Mouse (Mus musculus) thymus, adult 18-20 months (tissue): ENCODE measurements around the gene Pnrc2.

Experiments used
- DNase-seq, 2 experiments: peaks; one replicate each; pipeline ENCODE4 v3.0.0; 2022; ENCODE audit warnings: mixed read lengths in 2 of 2

Gene Pnrc2

DNA sequence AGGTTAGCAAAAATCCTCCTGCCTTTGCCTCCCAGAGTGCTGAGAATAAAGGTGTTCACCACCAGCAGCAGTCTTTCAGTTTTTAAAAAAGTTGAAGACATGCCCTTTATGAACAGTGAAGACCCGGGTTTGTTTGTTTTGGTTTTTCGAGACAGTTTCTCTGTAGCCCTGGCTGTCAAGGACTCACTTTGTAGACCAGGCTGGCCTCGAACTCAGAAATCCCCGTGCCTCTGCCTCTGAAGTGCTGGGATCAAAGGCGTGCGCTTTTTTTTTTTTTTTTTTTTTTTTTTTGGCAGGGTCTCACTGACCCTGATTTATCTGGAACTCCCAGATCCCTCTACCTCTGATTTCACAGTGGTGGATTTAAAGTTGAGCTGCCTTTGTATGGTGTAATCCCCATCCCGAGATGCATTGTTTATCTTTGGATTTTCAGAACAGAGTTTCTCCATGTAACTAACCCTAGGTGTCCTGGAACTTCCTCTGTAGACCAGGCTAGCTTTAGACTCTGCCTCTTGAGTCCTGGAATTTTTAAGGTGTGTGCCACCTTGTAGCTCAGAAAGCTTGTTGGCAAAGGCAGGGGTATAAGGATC is 16.0 kb downstream of the Pnrc2 start:
- no peak for DNase-seq

DNA sequence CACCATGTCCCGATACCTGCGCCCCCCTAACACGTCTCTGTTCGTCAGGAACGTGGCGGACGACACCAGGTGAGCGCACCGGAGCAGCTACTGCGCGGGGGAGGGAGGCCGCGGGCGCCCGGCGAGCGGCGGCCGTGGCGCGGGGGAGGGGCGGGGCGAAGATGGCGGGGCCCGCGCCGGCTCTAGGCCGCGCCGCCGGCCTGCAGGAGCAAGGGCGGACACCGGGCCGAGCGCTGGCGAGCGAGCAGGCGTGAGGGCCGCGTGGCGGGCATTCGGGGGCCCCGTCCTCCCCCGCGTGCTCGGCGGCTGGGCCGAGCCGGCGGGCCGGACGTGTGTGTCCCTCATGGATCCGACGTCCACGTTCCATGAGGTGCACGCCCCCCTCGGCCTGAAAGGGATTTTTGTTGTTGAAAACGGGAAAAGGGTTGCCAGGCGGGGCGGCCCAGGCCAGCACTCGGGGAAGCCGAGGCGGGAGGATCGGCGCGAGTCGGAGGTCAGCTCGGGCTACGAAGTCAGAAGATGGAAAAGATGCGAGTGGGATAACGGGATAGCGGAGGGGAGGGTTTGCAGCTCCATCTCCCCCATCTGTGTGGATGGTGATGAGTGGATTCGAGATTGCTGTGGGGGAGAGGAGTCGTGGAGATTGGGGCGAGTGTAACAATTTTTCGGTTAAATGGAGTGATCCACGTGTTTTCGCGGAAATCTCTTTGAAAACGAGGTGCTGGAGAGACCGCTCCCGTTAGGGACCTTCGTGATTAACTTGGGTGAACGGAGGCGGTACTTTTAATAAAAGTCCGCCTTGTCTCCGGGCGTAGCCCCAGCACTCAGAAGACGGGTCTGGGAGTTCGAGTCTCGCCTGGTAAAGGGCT is 17.2 kb downstream of the Pnrc2 start:
- DNase-seq, result peak; percentile 40 to 55

DNA sequence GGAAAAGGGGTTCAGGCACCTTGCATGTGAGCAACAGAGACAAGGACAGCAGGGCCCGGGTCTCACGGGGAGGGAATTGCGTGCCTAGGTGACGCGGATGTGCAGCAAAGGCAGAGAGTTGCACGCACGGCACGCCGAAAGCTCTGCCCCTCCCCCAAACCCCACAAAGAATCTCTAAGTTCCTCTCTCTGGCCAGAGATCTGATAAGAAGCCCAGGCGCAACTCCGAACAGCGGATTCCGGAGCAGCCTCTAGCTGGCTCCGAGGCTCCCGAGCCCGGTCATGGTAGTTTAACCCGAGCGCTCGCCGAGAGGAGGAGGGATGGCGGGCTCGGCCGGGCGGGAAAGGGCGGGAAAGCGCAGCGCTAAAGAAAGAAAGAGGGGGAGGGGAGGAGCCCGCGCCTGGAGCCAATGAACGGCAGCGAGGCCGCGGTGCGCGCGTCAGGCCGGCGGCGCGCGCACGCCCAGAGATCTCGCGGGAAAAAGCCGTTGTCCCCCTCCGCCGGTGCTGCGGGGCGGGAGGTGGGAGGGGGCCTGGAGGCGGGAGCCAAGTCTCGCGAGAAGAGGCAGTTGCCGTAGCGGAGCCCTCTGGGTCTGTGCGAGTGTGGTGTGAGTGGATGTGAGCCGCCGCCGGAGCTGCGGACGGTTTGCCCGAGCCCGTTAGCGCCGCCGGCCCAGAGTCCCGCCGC is 18.0 kb downstream of the Pnrc2 start, which contains the start of gene Srsf10:
Gene Srsf10 (plus strand): TSS at position 212 of the 687 bp plus-strand sequence.
- peak; percentile 94 to 95 for DNase-seq

DNA sequence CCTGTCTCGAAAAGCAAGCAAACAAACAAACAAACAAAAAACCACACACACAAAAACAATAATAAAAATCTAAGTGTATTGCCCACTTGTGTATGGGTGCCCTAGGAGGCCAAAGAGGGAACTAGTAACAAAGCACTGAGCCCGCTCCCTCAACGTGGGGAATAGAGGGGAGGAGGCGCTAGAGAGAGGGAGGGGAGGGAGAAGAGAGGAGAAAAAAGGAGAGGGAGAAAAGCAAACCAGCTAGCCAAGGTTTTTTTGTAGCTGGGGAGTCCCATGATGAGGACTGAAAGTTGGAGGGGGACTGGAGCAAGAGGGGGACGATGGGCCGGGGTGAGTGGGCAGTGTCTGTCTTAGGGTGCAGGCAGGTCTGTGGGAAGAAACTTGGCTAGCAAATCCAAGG is 18.6 kb downstream of the Pnrc2 start:
- peak in 1 of 2 experiments; percentile 36 for DNase-seq

DNA sequence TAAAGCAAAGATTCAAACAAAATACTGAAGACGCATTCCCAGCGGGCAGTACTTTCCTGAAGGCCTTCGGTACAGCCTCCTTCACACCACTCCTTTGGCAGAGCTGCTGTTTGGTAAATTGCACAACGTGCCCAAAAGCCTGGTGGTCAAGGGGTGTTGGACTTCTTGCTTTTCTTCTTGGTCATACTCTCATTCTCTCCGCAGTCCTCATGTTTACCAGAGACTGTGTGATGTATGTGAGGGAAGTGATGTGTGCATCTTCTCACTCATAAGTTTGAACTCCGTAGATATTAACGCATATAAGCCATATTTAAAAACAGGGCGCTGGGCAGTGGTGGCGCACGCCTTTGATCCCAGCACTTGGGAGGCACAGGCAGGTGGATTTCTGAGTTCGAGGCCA is 19.0 kb downstream of the Pnrc2 start:
- DNase-seq, result no peak

DNA sequence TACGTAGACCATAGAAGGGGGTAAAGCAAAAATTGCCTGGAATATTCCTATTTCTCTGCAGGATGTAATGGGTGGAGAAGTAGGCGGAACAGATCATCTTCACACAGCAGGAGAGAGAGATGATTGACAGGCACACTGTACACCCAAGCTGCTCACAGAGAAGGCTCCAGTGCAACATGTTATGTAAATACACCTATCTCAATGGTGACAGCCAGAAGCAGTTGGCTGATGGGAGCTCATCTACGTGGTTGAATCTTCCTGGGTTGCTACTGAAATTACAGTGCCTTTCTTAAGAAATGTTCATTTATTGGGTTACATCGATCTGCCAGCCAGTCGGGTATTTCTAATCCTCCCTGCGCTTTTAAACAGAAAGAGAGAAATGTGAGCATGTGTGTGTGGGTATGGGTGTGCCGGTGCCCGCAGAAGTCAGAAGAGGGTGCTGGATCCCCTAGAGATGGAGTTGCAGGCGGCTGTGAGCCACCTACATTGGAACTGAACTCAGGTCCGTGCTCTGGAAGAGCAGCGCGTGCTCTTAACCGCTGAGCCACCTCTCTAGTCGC is 19.6 kb downstream of the Pnrc2 start:
- no peak for DNase-seq

DNA sequence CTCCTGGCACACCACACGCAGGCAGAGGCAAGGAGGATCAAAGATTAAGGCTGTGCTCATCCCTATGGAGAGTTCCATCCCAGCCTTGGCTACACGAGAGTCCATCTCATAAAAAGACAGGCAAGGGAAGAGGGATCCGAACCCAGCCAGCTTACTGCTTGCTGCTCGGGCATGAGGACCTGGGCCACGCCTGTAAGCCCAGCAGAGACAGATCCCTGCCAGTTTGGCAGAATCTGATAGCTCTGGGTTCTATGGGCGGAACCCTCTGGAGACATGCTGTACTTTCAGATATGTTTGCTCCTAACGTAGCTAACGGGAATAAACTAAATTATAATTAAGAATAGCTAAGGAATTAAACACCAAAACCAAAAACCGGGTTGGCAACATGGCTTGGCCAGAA is 21.7 kb downstream of the Pnrc2 start:
- DNase-seq, result no peak

DNA sequence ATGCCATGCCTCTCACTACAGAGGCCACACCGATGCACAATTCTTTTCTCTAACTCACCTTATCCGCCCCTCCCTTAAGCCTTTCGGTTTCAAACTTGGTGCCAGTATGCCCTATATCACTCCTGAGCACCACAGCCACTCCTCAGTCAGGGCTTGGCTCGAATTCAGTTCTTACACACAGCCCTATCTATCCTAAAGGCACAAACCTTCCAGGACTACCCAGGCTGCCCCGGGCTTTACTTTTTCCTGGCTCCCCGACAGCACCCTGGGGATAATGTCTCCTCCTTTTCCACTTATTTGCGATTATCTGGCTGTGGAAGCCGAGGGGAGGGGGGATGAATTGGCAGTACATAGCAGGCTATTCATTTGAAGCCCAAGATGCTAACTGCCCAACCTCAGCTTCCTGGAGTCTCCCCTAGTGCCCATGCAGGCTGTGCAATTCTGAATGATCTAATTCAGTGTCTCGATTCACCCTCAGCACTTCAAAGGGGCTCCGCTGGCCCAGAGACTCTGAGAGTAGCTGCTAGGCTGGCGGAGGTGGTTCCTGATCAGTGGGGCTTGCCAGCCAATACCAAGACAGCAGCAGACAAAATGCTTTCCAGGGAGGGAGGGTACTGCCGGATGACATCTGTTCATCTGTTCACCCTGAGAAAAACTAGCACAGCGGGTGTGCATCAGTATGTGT is 23.1 kb downstream of the Pnrc2 start:
- peak; percentile 26 to 46 for DNase-seq

DNA sequence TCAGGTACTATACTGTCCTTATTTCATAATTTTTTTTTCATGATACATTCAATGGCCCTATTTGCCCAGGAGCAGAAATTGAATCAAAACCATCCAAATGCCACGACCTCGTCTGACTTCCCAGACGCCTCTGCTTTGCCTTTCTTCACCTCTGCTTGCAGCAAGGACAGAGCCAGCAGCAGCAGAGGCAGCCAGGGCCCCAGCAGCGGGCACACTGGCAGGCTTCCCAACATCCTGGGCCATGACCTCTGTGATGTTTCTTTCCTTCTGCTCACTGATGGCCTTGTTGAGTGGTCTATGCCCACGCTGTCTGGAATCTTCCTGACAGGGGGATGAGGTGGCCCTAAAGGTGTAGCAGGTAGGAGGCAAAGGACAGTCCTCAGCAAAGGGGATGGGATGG is 26.1 kb downstream of the Pnrc2 start:
- DNase-seq, result no peak

DNA sequence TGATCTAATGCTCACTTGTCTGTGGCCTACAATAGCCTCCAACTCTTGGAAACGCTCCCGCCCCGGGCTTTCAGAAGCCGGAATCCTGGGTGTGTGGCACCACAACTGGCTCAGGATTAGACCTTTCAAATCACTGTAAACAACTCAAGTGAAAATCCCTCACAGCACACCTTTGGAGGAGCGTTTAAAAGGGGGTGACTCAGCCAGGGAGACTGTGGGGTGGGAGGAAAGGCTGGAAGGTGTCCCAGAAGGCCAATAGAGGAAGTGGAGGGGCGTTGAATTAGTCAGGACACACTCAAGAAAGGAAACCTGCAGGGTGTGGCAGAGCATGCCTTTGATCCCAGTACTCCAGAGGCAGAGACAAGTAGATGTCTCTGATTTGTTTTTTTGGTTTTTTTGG is 29.2 kb downstream of the Pnrc2 start:
- DNase-seq, result no peak

DNA sequence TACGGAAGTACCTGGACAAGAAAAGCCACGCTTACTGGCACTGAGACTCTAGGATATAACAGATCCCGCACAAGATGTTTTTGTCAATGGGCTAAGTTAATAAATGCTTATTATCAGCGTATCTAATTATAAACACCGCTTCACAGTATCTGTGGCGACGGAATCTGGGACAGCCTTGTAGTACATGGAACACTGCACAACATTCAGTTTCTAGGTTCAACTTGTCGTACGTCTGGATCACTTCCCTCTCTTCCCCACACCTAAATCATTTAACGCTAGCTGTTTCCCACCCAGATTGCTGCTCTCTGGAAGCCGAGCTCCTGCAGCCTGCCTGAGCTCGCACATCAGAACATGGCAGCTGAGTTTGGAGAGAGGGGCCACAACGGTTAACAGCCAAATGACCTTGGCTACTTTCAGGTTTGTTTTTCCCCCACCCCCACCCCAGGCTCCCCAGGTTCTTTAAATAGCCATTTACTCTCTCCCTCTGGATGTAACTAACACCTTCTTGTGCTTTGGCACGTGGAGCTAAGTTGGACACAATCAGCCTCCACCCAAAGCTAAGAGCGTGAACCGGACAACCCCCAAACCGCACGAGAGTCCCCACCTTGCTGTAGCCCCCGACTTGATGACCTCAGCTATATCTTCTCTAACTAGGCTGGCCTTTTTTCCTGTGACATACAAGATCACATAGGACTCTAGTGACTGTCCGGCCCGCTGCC is 34.2 kb downstream of the Pnrc2 start:
- DNase-seq, result no peak

DNA sequence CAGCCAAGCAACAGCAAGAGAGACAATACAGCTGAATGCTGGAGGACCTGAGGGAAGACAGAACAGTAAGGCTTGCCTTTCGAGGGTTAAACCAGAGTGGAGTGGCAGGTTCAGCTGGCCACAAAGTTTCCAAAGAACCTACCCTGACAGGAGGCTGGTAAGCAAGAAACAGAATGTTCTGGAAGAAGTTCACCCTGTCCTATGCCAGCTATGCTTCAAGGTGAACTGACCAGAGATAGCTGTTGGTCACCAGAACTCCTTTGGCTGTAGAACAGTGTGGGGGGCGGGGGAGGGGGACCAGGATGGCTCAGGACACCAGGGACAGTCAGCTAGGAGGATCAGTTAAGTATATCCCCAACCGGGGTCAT is 34.7 kb downstream of the Pnrc2 start:
- no peak for DNase-seq

DNA sequence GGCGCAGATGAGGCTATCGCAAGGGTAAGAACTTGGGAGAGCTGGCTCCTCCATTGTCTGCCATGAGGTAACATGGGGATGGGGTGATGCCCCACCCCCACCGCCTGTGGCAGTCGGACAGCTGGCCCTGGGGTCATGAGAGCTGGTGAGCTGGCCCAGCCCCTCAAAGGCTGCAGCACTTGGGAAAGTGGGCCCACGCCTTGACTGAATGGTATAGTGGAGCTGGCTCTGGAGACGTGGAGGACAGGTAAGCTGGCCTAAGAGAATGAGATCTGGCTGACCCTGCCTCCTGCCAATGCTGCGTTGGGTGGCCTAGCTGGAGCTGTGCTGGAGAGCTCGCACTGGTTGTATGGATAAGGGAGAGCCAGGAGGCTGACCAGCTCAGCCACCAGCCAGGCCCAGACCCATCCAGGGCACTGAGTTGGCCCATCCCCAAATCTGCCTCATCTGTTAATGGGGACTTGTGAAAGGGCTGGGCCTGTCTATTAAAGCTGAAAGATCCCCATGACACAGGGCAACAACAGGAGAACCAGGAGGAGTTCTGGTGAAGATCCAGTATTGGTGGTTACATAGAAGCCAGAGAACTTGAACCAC is 39.4 kb downstream of the Pnrc2 start:
- no peak for DNase-seq

DNA sequence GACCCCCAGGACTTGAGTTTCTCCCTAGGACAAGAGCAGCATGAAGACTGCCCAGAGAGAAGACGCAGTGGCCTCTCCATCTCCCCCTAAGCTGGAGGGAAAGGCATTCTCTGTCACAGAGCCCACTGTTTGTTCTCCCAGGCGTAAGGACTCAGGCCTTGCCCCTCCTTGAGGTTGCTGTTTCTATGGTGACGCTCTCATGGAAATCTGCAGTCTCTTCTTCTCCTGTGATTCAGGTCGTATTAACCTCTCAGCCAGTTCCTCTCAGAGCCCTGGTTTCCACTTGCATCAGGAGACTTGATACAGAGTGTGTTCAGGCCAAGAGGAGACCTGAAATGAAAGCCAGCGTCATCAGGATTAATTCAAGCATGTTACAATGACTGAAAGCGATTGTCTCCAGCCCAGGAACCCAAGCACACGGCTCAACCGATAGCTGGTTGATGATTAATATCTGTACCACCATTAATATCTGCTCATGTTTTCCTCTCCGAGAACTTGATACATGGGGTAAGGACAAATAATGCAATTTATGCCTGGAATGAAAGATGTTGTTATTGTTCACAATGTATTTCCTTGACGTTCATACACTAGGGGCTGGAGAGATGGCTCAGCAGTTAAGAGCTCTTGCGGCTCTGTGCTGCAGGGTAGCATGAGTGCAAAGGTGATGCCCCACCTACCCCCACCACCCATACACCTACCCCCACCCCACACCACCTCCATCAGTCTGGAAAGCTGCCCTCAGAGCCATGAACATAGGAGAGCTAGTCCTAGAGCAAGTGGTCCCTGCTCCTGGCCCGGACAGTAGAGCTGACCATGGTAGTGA is 40.1 kb downstream of the Pnrc2 start:
- no peak for DNase-seq

DNA sequence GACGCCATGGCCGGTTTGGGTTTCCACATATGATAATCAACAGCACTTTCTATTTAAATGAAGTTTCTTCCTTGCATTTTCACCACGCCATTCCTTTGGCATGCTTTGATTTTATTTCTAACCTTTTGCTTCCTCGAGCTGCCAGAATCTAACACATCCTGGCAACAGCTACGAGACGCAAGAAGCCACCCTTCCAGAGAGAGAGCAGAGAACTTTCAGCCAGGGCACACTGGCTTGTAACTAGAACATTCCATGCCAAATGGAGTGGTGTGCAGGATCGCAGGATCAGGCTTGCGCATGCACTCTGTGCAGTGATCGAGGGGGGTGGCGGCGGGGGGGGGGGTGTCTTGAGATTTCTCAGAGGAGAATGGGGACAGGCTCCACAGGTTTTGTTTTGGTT is 41.6 kb downstream of the Pnrc2 start:
- DNase-seq, result no peak

DNA sequence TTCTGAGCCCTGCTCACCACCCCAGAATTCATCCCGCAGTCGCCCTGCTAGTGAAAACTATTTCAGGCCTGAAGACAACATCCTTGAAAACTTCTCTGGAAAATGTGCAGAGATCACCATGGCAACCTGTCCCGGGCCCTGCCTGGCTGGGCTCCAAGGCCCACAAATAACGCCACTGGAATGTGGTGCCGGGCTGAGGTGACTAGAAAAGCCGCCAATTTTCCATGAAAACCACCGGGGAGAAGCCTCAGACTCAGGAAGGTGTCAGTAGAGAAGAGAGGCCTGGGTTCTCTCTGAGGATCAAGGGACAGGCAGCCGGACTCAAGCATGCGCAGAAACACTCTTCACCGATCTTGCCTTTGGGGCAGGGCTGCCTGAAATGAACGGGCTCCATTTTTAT is 45.2 kb downstream of the Pnrc2 start:
- no peak for DNase-seq

DNA sequence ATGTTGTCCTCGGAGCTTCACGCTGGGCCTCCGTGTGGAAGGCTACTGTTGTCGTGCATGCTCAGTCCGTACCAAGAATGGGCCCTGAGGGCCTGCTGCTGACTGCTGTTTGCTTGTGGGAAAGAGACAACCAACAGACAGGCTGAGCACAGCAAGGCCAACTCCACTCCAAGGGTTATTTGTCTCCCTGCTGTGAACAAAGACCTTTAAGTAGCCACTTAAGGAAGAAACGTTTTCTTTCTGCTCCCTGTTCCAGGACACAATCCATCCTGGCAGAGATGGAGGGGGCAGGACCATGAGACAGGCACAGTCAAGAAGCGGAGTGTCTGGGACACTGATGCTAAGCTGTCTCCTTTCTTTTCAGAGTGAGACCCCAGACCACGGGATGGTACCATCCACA is 49.4 kb downstream of the Pnrc2 start:
- no peak for DNase-seq

DNA sequence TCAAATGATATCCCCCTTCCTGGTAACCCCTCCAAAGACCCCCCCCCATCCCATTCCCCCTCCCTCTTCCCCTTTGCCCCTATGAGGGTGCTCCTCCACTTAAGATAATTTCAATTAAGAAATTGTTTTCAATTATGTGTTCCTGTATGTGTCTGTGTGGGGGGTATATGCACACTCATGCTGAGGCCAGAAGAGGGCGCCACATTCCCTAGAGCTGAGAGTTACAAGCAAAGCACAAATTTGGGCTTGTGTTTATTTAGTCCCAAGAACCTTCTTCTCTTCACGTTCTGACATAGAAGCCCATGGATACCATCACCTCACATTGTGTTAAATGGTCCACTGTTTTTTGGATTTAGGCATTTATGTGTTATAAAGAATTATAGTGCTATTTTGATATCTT is 50.4 kb downstream of the Pnrc2 start:
- DNase-seq, result no peak

DNA sequence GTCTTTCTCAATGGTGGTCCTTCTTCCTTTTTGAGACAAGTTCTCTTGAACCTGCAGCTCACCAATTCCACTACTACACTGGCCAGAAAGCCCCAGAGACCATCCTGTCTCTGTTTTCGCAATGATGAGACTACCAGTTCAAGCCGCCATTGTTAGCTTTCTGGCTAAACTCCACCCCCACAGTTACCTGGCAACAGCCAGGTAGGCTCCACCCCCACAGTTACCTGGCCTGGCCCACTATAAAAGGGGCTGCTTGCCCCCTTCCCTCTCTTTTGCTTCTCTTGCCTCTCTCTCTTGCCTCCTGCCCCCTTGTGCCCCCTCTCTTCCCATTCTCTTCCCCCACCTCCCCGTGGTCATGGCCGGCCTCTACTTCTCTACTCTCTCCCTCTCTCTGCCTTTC is 51.9 kb downstream of the Pnrc2 start:
- no peak for DNase-seq
